Mouse (Mus musculus) CH12.LX (cell line): ENCODE measurements around the gene Chml. TPM values are rescaled to one million over a fixed set of nuclear protein-coding genes. Genes with fewer than 3 reads are reported as not detected.

Source experiments
- DNase-seq: peaks from one replicate; pipeline ENCODE4 v3.0.0-alpha.2; 2013; ENCODE audit errors: extremely low read depth
- H3K27ac ChIP-seq: 2 replicates; pipeline ENCODE4 v1.5.1; 2012; ENCODE audit warnings: low read depth, mild to moderate bottlenecking, control low read depth, moderate library complexity; ENCODE audit not compliant: insufficient read depth
- H3K27me3 ChIP-seq: replicated peaks from 2 replicates; pipeline ENCODE3; 2012; ENCODE audit warnings: inconsistent platforms
- H3K36me3 ChIP-seq, 2 experiments: replicated peaks in 1 of 2; 2 replicates each; pipeline versions ENCODE3 to v1.6.1; 2012; ENCODE audit warnings: inconsistent platforms in 1 of 2, low read length in 1 of 2, mild to moderate bottlenecking in 1 of 2, mixed read lengths in 1 of 2, moderate library complexity in 1 of 2; ENCODE audit not compliant: control insufficient read depth in 1 of 2, insufficient read depth in 1 of 2
- H3K4me1 ChIP-seq, 2 experiments: 2 replicates each; pipeline ENCODE4 v1.6.1; 2012; ENCODE audit warnings: inconsistent platforms in 1 of 2, moderate library complexity in 1 of 2; ENCODE audit not compliant: insufficient read depth in 2 of 2, control insufficient read depth in 1 of 2
- H3K4me2 ChIP-seq: 2 replicates; pipeline ENCODE4 v1.6.1; 2012; ENCODE audit warnings: low read depth, mild to moderate bottlenecking, control low read depth; ENCODE audit not compliant: poor library complexity, insufficient read depth, severe bottlenecking
- H3K4me3 ChIP-seq, 3 experiments: fragments of 150-350 bp in 1 of 3; sonication (generic) in 1 of 3; replicated peaks in 1 of 3; 2 replicates each; pipeline versions ENCODE3 to v1.5.1; 2011 to 2012; ENCODE audit warnings: low read depth in 2 of 3, low read length in 2 of 3, mild to moderate bottlenecking in 2 of 3, moderate library complexity in 2 of 3, control low read depth in 1 of 3, improper control_type of control experiment in 1 of 3, inconsistent platforms in 1 of 3, mixed read lengths in 1 of 3; ENCODE audit not compliant: poor library complexity in 1 of 3
- H3K79me2 ChIP-seq: replicated peaks from 2 replicates; pipeline ENCODE4 v1.6.1; 2012; ENCODE audit warnings: mild to moderate bottlenecking, moderate library complexity; ENCODE audit not compliant: control insufficient read depth, poor library complexity, insufficient read depth, severe bottlenecking; ENCODE audit errors: extremely low read depth
- H3K9ac ChIP-seq: 2 replicates; pipeline ENCODE4 v1.6.1; 2012; ENCODE audit warnings: low read depth, mild to moderate bottlenecking, control low read depth, moderate library complexity; ENCODE audit not compliant: insufficient read depth
- H3K9me3 ChIP-seq: replicated peaks from 2 replicates; pipeline ENCODE3; 2012; ENCODE audit warnings: low read length, inconsistent platforms, mixed read lengths
- BHLHE40 ChIP-seq: IDR thresholded peaks from 2 replicates; pipeline ENCODE4 v1.6.1; 2011; ENCODE audit warnings: mild to moderate bottlenecking, low read depth, low read length, improper control_type of control experiment
- CHD1 ChIP-seq: IDR thresholded peaks from 2 replicates; pipeline ENCODE4 v1.6.1; 2012; ENCODE audit warnings: low read depth, low read length, improper control_type of control experiment, inconsistent platforms
- CHD2 ChIP-seq: IDR thresholded peaks from 2 replicates; pipeline ENCODE4 v1.6.1; 2011; ENCODE audit warnings: low read length, improper control_type of control experiment
- CTCF ChIP-seq, 2 experiments: IDR thresholded peaks in 1 of 2; conservative IDR thresholded peaks in 1 of 2; 2 replicates each; pipeline ENCODE4 v1.5.1; 2011 to 2012; ENCODE audit warnings: low read depth in 2 of 2, low read length in 2 of 2, improper control_type of control experiment in 1 of 2, inconsistent platforms in 1 of 2, mild to moderate bottlenecking in 1 of 2, moderate library complexity in 1 of 2
- E2F4 ChIP-seq: IDR thresholded peaks from 2 replicates; pipeline ENCODE4 v1.6.1; 2011; ENCODE audit warnings: low read depth, low read length, improper control_type of control experiment; ENCODE audit not compliant: insufficient replicate concordance
- ELF1 ChIP-seq: IDR thresholded peaks from 2 replicates; pipeline ENCODE4 v1.6.1; 2014; ENCODE audit warnings: low read depth, mild to moderate bottlenecking, inconsistent platforms, low read length, improper control_type of control experiment
- EP300 ChIP-seq: IDR thresholded peaks from 2 replicates; pipeline ENCODE4 v1.6.1; 2011; ENCODE audit warnings: low read length, improper control_type of control experiment
- ETS1 ChIP-seq: conservative IDR thresholded peaks from 2 replicates; pipeline ENCODE4 v1.6.1; 2012; ENCODE audit warnings: low read depth, mild to moderate bottlenecking, inconsistent platforms, low read length, improper control_type of control experiment, moderate library complexity
- GABPA ChIP-seq: IDR thresholded peaks from 2 replicates; pipeline ENCODE4 v1.6.1; 2012; ENCODE audit warnings: low read depth, low read length, improper control_type of control experiment, inconsistent platforms; ENCODE audit not compliant: insufficient replicate concordance
- HCFC1 ChIP-seq: IDR thresholded peaks from 2 replicates; pipeline ENCODE4 v1.6.1; 2012; ENCODE audit warnings: low read depth, mild to moderate bottlenecking, inconsistent platforms, low read length, improper control_type of control experiment
- IRF4 ChIP-seq: IDR thresholded peaks from 2 replicates; pipeline ENCODE4 v1.6.1; 2014; ENCODE audit warnings: low read depth, mild to moderate bottlenecking, inconsistent platforms, low read length, improper control_type of control experiment
- JUN ChIP-seq: IDR thresholded peaks from 2 replicates; pipeline ENCODE4 v1.6.1; 2011; ENCODE audit warnings: low read depth, mild to moderate bottlenecking, low read length, improper control_type of control experiment, moderate library complexity; ENCODE audit not compliant: insufficient read depth
- JUND ChIP-seq: conservative IDR thresholded peaks from 2 replicates; pipeline ENCODE4 v1.6.1; 2011; ENCODE audit warnings: low read depth, low read length, improper control_type of control experiment
- KAT2A ChIP-seq: IDR thresholded peaks from 2 replicates; pipeline ENCODE4 v1.6.1; 2012; ENCODE audit warnings: low read length, improper control_type of control experiment, inconsistent platforms; ENCODE audit not compliant: insufficient replicate concordance
- MAFK ChIP-seq: IDR thresholded peaks from 2 replicates; pipeline ENCODE4 v1.6.1; 2011; ENCODE audit warnings: low read length, improper control_type of control experiment; ENCODE audit not compliant: insufficient replicate concordance
- MAX ChIP-seq: IDR thresholded peaks from 2 replicates; pipeline ENCODE4 v1.6.1; 2011; ENCODE audit warnings: low read length, improper control_type of control experiment
- MAZ ChIP-seq: IDR thresholded peaks from 2 replicates; pipeline ENCODE4 v1.6.1; 2012; ENCODE audit warnings: low read depth, mild to moderate bottlenecking, inconsistent platforms, low read length, improper control_type of control experiment, moderate library complexity
- MEF2A ChIP-seq: IDR thresholded peaks from 2 replicates; pipeline ENCODE4 v1.6.1; 2014; ENCODE audit warnings: low read depth, mild to moderate bottlenecking, inconsistent platforms, low read length, improper control_type of control experiment, borderline replicate concordance
- MXI1 ChIP-seq: IDR thresholded peaks from 2 replicates; pipeline ENCODE4 v1.6.1; 2011; ENCODE audit warnings: mild to moderate bottlenecking, low read depth, low read length, improper control_type of control experiment
- NELFE ChIP-seq: IDR thresholded peaks from 2 replicates; pipeline ENCODE4 v1.6.1; 2011; ENCODE audit warnings: low read depth, low read length, improper control_type of control experiment
- NRF1 ChIP-seq: IDR thresholded peaks from 2 replicates; pipeline ENCODE4 v1.6.1; 2014; ENCODE audit warnings: low read depth, mild to moderate bottlenecking, inconsistent platforms, low read length, improper control_type of control experiment, moderate library complexity
- PAX5 ChIP-seq: IDR thresholded peaks from 2 replicates; pipeline ENCODE4 v1.6.1; 2012; ENCODE audit warnings: low read length, inconsistent platforms, mixed read lengths
- POLR2A ChIP-seq: IDR thresholded peaks from 2 replicates; pipeline ENCODE4 v1.6.1; 2011; ENCODE audit warnings: low read depth, mild to moderate bottlenecking, improper control_type of control experiment, low read length
- POLR2AphosphoS2 ChIP-seq: IDR thresholded peaks from 2 replicates; pipeline ENCODE4 v1.6.1; 2011; ENCODE audit warnings: low read depth, low read length, improper control_type of control experiment
- RAD21 ChIP-seq: IDR thresholded peaks from 2 replicates; pipeline ENCODE4 v1.6.1; 2011; ENCODE audit warnings: low read depth, mild to moderate bottlenecking, low read length, improper control_type of control experiment, moderate library complexity
- RCOR1 ChIP-seq: conservative IDR thresholded peaks from 2 replicates; pipeline ENCODE4 v1.6.1; 2012; ENCODE audit warnings: low read depth, mild to moderate bottlenecking, inconsistent platforms, low read length, improper control_type of control experiment
- TCF12 ChIP-seq: IDR thresholded peaks from 2 replicates; pipeline ENCODE4 v1.6.1; 2014; ENCODE audit warnings: low read depth, mild to moderate bottlenecking, inconsistent platforms, low read length, improper control_type of control experiment
- USF1 ChIP-seq: IDR thresholded peaks from 2 replicates; pipeline ENCODE4 v1.6.1; 2014; ENCODE audit warnings: low read depth, mild to moderate bottlenecking, inconsistent platforms, low read length, improper control_type of control experiment
- USF2 ChIP-seq: conservative IDR thresholded peaks from 2 replicates; pipeline ENCODE4 v1.6.1; 2011; ENCODE audit warnings: low read depth, low read length, improper control_type of control experiment
- ZC3H11A ChIP-seq: IDR thresholded peaks from 2 replicates; pipeline ENCODE4 v1.6.1; 2012; ENCODE audit warnings: low read depth, mild to moderate bottlenecking, inconsistent platforms, low read length, improper control_type of control experiment
- ZKSCAN1 ChIP-seq: IDR thresholded peaks from 2 replicates; pipeline ENCODE4 v1.6.1; 2012; ENCODE audit warnings: low read depth, inconsistent platforms, low read length, improper control_type of control experiment, borderline replicate concordance
- ZMIZ1 ChIP-seq: IDR thresholded peaks from 2 replicates; pipeline ENCODE4 v1.6.1; 2012; ENCODE audit warnings: low read depth, mild to moderate bottlenecking, inconsistent platforms, low read length, improper control_type of control experiment
- ZNF384 ChIP-seq: IDR thresholded peaks from 2 replicates; pipeline ENCODE4 v1.6.1; 2012; ENCODE audit warnings: low read depth, low read length, improper control_type of control experiment, inconsistent platforms
- dilution Hi-C: fragments of 300-500 bp; cut with MboI; formaldehyde crosslinking; loops from 2 replicates; pipeline ENCODE4 v1.14.3; 2020; ENCODE audit warnings: low sequenced_read_pairs; ENCODE audit not compliant: extremely low pct_unique_long_range_greater_than_20kb, extremely low pct_ligation_motif_present
- in situ Hi-C: fragments of 300-500 bp; cut with MboI; formaldehyde crosslinking; loops from 3 replicates; pipeline ENCODE4 v1.14.3; 2019; ENCODE audit warnings: low sequenced_read_pairs, low pct_ligation_motif_present, low pct_unique_long_range_greater_than_20kb, mixed read lengths
- polyA plus RNA-seq: library from polyadenylated mRNA; unstranded; fragments of >175 nt; gene quantifications from 2 replicates; pipeline ENCODE4 v1.2.1, GENCODE M21; 2012; ENCODE audit warnings: low read depth; ENCODE audit not compliant: insufficient read length
- total RNA-seq, 2 experiments: library from RNA; depleted of rRNA; stranded (reverse); fragments of 300-350 nt in 1 of 2; fragments of >200 nt in 1 of 2; gene quantifications; 2 replicates each; pipeline ENCODE4 v1.2.3; 2012 to 2014

The Chml gene
- total and polyA plus RNA-seq, 3 experiments, result 3.1 to 6.0 (median 3.3) TPM

- Histone ChIP-seq H3K4me1 (peaks cover 0 to 47% of the 10 kb centered on the region in 2 experiments; a peak in 3 of 4 replicates), H3K79me2 (no peaks in the 10 kb centered on the region), H3K36me3 (no peaks in the 10 kb centered on the region), H3K4me2 (no peak overlapping the region), H3K9ac (no peak overlapping the region), H3K4me3 (no peak overlapping the region), H3K27me3 (no peaks in the 10 kb centered on the region), H3K27ac (no peak overlapping the region), H3K9me3 (no peaks in the 10 kb centered on the region)
- dilution Hi-C loops, result no loop called here
- TF ChIP-seq MAZ, result no peak
- TF ChIP-seq RAD21, result no peak
- DNase-seq, result no peak
- in situ Hi-C loops, result loop anchor here (5.0 kb wide), 1 partner anchor 37 kb away; no protein-coding TSS in a partner anchor
These were observed 23.2 kb downstream of the Chml start for GRCm38 (mm10) chr1:175669456-175669855.

GRCm38 (mm10) chr1:175668666-175669405, 23.9 kb downstream of the Chml start:
- in situ Hi-C loops, result loop anchor here (5.0 kb wide), 1 partner anchor 37 kb away; no protein-coding TSS in a partner anchor
- Histone ChIP-seq H3K4me2 (no peak overlapping the region), H3K36me3 (no peaks in the 10 kb centered on the region), H3K9ac (no peak overlapping the region), H3K27me3 (no peaks in the 10 kb centered on the region), H3K9me3 (no peaks in the 10 kb centered on the region), H3K4me3 (no peak overlapping the region), H3K79me2 (no peaks in the 10 kb centered on the region), H3K27ac (no peak overlapping the region), H3K4me1 (peaks cover 0 to 44% of the 10 kb centered on the region in 2 experiments; a peak in 3 of 4 replicates)
- DNase-seq, result peak; percentile 69
- dilution Hi-C loops, result no loop called here
- no peak for TF ChIP-seq ELF1
- no peak for TF ChIP-seq JUND
- no peak for TF ChIP-seq NRF1
- TF ChIP-seq PAX5, result no peak
- TF ChIP-seq HCFC1, result no peak
- no peak for TF ChIP-seq JUN
- TF ChIP-seq NELFE, result no peak
- TF ChIP-seq MAX, result no peak
- no peak for TF ChIP-seq CHD1
- peak; percentile 81 to 86 for TF ChIP-seq CTCF (conservative IDR thresholded peaks at IDR 0.05 in 1 of 2, IDR thresholded peaks at IDR 0.05 in 1 of 2; ENCODE audit: low read depth in 2 of 2, low read length in 2 of 2)
- TF ChIP-seq MEF2A, result no peak
- no peak for TF ChIP-seq TCF12
- TF ChIP-seq GABPA, result no peak
- TF ChIP-seq ZKSCAN1, result no peak
- no peak for TF ChIP-seq USF1
- no peak for TF ChIP-seq EP300
- no peak for TF ChIP-seq ZNF384
- TF ChIP-seq ZC3H11A, result peak; percentile 24; the same call in 1 of the 2 replicates
- TF ChIP-seq CHD2, result no peak
- no peak for TF ChIP-seq ZMIZ1
- no peak for TF ChIP-seq USF2
- TF ChIP-seq POLR2A, result no peak
- TF ChIP-seq BHLHE40, result no peak
- TF ChIP-seq RCOR1, result no peak
- no peak for TF ChIP-seq MAFK
- TF ChIP-seq E2F4, result no peak
- no peak for TF ChIP-seq MXI1
- TF ChIP-seq KAT2A, result no peak
- TF ChIP-seq IRF4, result no peak
- no peak for TF ChIP-seq POLR2AphosphoS2
- TF ChIP-seq ETS1, result no peak
